Mouse (Mus musculus): Measurements from ENCODE around the gene Celf5.

GRCm38 (mm10) chr10:81418216-81419070, 64.1 kb downstream of the Celf5 start:
- TF ChIP-seq E2F4 (IDR thresholded peaks at IDR 0.05; ENCODE audit: borderline replicate concordance, low read depth, low read length): no peak
- TF ChIP-seq CTCF (IDR thresholded peaks at IDR 0.05 in 2 of 3, conservative IDR thresholded peaks at IDR 0.05 in 1 of 3; ENCODE audit: control insufficient read depth in 1 of 3, insufficient read depth in 1 of 3, low read depth in 2 of 3, low read length in 3 of 3, poor library complexity in 1 of 3, severe bottlenecking in 1 of 3): no peak
- no peak for TF ChIP-seq SMC3 (IDR thresholded peaks at IDR 0.05; ENCODE audit: low read depth, low read length)
- no peak for TF ChIP-seq ETS1 (IDR thresholded peaks at IDR 0.05; ENCODE audit: low read depth, low read length)
- no peak for TF ChIP-seq POLR2A (IDR thresholded peaks at IDR 0.05; ENCODE audit: control insufficient read depth in 1 of 2, insufficient read depth in 1 of 2, low read depth in 1 of 2, low read length in 2 of 2, poor library complexity in 1 of 2)
- TF ChIP-seq MAX (IDR thresholded peaks at IDR 0.05; ENCODE audit: low read length): no peak
- TF ChIP-seq NRF1 (IDR thresholded peaks at IDR 0.05; ENCODE audit: insufficient read depth, low read depth, low read length, poor library complexity, severe bottlenecking): no peak
- TF ChIP-seq ZKSCAN1 (IDR thresholded peaks at IDR 0.05; ENCODE audit: low read depth, low read length): no peak
- TF ChIP-seq ELF1 (IDR thresholded peaks at IDR 0.05; ENCODE audit: low read depth, low read length): no peak
